Comparison of ENCODE assay signal across 7 mouse cellular contexts in genomic region chrX:134756434-134757292, GRCm38 (mm10). TPM values are rescaled to one million over a fixed set of nuclear protein-coding genes. Genes with fewer than 3 reads are reported as not detected.
DNase-seq lines count a peak whose midpoint lies in the region; ATAC-seq and TF ChIP-seq lines count a peak whose summit lies in the region.

Gene Armcx3 (plus strand): TSS chrX:134756595.

- no peaks in the 10 kb centered on the region for H3K36me3 ChIP-seq in hindbrain, postnatal 0 days (ENCODE audit: insufficient read depth, low read length)

- TF ChIP-seq CTCF in hindbrain, postnatal 0 days (IDR thresholded peaks at IDR 0.05; ENCODE audit: low read depth) = no peak

- peak within 1 kb of the TSS; percentile 54 for H3K4me2 ChIP-seq in hindbrain, postnatal 0 days (ENCODE audit: low read depth, low read length)

- 32% methylated on average over 46 of the region's 46 CpGs for WGBS in hindbrain, postnatal 0 days

- H3K9ac ChIP-seq in hindbrain, postnatal 0 days (replicated peaks; ENCODE audit: low read length) = peak within 1 kb of the TSS; percentile 61

- no peaks in the 10 kb centered on the region for H3K4me1 ChIP-seq in hindbrain, postnatal 0 days (ENCODE audit: insufficient read depth, low read length)

- DNase-seq in adrenal gland, adult (ENCODE audit: inconsistent age in 2 of 2, low spot score in 1 of 2) = peak; percentile 73 to 86
- peak; percentile 52 to 53 for DNase-seq in cerebellum, postnatal 36 days
- DNase-seq in gastrocnemius, postnatal 10 days = peak; percentile 49
- peak; percentile 85 for DNase-seq in hindbrain, postnatal 0 days (ENCODE audit: low spot score)
- DNase-seq in left cerebral cortex, adult 8-10 months (ENCODE audit: low spot score in 2 of 2) = peak; percentile 25 to 46
- peak; percentile 70 to 82 for DNase-seq in right cerebral cortex, postnatal 10 days (ENCODE audit: low spot score in 2 of 2)

- H3K9me3 ChIP-seq in hindbrain, postnatal 0 days (ENCODE audit: low read length) = no peaks in the 10 kb centered on the region

- ATAC-seq in hindbrain, postnatal 0 days = peak; percentile 94
- ATAC-seq in megakaryocyte, adult 5-6 weeks (ENCODE audit: poor library complexity, severe bottlenecking) = peak; percentile 83

- H3K4me3 ChIP-seq in hindbrain, postnatal 0 days (ENCODE audit: low read length) = peak within 1 kb of the TSS; percentile 61

- H3K27ac ChIP-seq in hindbrain, postnatal 0 days = peak within 1 kb of the TSS; percentile 82

- no peaks in the 10 kb centered on the region for H3K27me3 ChIP-seq in hindbrain, postnatal 0 days (ENCODE audit: insufficient read depth, low read length)

RNA-seq across cellular contexts. Expression of gene Armcx3, which starts in this region (rescaled TPM):
- total RNA-seq in gastrocnemius, postnatal 10 days (2021) = 10 to 100 TPM; 49.8 to 54.3 TPM
- 43.5 and 51.3 TPM in 2 replicates for total RNA-seq in hindbrain, postnatal 0 days (2014; rRNA removed)
- polyA plus RNA-seq in hindbrain, postnatal 0 days (2015; fragmentation: Nextera tagmentation; extraction: Ambion mirVana) = 91.7 and 93.4 TPM in 2 replicates
- 10 to 100 TPM; 63.5 to 75.7 (median 70.6) TPM for total RNA-seq in left cerebral cortex, adult 8-10 months (2022)
- total RNA-seq in megakaryocyte, adult 5-6 weeks (2015) = 11.8 and 12.2 TPM in 2 replicates
- 8.9 and 9.3 TPM in 2 replicates for total RNA-seq in megakaryocyte, adult 5-6 weeks (2017)

Comparison
In these comparisons a context has a peak if more than half of its experiments do, and no peak if none do; other contexts are left out.
1. Peak in every context shown above with its lines: DNase-seq, ATAC-seq, H3K4me3 ChIP-seq and H3K27ac ChIP-seq.